Mouse (Mus musculus) brown adipose tissue, adult 24 weeks (tissue): ENCODE results near the gene 1500009C09Rik. TPM values are rescaled to one million over a fixed set of nuclear protein-coding genes. Genes with fewer than 3 reads are reported as not detected.

Experiments used
- H3K27ac ChIP-seq: fragments of 200-500 bp; replicated peaks from 2 replicates; pipeline ENCODE4 v1.5.1; 2012; ENCODE audit warnings: low read depth, mild to moderate bottlenecking, low read length
- H3K4me1 ChIP-seq: fragments of 200-500 bp; 2 replicates; pipeline ENCODE4 v1.6.1; 2012; ENCODE audit warnings: low read length, mixed read lengths; ENCODE audit not compliant: control insufficient read depth, insufficient read depth, insufficient read length
- H3K4me3 ChIP-seq: fragments of 200-500 bp; 2 replicates; pipeline ENCODE4 v1.5.1; 2012; ENCODE audit warnings: low read depth, mild to moderate bottlenecking, low read length, moderate library complexity; ENCODE audit not compliant: insufficient read depth
- polyA plus RNA-seq: library from polyadenylated mRNA; stranded (reverse); fragments of >200 nt; gene quantifications from 2 replicates; pipeline ENCODE4 v1.2.4, GENCODE M21; 2012; ENCODE audit not compliant: missing spikeins, insufficient read depth, insufficient read length

The 1500009C09Rik gene
- polyA plus RNA-seq, 1 experiment = not detected

DNA sequence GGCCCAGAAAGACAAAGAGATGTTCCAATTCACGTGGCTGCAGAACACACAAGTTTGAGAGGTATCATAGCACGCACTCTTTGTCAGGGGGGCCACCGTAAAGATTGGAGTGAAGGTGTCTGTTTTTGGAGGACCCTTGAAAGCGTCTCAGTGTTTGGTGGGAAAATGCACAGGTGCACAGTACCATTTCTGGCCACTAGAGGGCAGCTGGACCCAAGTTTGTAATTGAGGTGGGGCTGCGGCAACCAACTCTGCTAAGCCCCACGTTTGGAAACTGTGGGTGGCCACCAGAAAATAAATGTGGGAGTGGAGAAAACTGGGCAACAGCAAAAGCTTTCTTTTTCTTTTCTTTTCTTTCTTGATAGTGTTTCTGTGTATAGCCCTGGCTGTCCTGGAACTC is 14.2 kb downstream of the 1500009C09Rik start:
- Histone ChIP-seq H3K27ac (no peak overlapping the region), H3K4me3 (no peak overlapping the region), H3K4me1 (0 out of 2 replicates have a peak, but pooled peaks cover 3% of the 10 kb centered on the region)

DNA sequence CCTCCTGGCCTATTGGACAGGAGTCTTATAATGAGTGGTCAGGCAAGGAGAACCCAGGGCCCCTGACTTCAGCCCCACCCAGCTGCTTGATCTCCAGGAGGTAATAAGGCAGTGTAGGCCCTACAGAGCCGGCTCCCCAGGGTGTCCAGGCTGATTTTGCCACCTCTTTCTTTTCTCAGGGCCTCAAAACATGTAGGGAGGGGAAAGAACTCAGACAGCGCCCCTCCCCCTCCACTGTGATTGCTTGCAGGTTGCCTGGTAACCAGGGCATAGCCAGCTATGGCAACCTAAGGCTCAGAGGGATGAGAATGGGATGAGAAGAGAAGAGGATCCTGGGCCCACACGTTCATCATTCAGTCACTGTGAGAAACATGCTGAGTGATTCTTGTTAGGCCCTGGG is 16.0 kb downstream of the 1500009C09Rik start:
- 0 out of 2 replicates have a peak, but pooled peaks cover 3% of the 10 kb centered on the region for H3K4me1 ChIP-seq
- no peak overlapping the region for H3K4me3 ChIP-seq
- no peak overlapping the region for H3K27ac ChIP-seq

DNA sequence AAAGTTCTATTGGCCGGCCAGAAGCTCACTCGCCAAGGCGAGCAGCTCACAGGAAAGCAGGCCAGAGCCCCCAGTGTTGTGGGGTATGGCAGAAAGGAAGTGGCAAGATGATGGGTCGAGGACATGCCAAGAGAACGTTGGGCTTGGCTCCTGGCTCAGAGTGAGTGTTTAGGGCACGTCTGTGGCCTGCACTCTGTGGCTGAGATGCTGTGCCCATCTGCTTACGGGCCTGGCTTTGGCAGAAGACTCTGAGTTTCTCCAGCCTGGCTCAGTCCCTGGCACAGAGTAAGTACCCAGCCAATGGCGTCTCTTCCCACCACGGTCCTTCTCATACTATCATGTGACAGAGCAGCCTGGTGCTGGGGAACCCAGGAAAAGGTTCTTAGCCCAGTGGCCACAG is 16.6 kb downstream of the 1500009C09Rik start:
- Histone ChIP-seq H3K4me1 (0 out of 2 replicates have a peak, but pooled peaks cover 3% of the 10 kb centered on the region), H3K27ac (no peak overlapping the region), H3K4me3 (no peak overlapping the region)

DNA sequence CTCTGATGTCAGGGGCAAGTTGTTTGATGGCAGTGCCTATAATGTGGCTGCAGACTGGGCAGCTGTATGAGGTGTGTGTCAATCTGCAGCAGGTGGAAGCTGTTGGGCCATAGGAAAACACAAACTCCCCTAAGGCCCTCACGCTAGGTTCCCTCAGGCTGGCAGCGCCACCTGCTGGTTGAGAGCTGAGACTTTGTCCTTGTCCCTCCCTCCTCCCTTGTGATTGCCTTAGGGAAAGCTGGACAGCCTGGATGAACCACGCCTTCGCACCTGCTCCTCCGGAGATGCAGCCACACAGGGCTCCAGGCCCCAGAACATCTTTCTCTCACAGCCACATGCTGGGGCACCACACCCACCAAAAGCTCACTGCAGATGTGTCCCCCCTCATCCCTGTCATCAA is 19.0 kb downstream of the 1500009C09Rik start:
- no peaks in the 10 kb centered on the region for H3K4me1 ChIP-seq
- no peak overlapping the region for H3K27ac ChIP-seq
- no peak overlapping the region for H3K4me3 ChIP-seq

DNA sequence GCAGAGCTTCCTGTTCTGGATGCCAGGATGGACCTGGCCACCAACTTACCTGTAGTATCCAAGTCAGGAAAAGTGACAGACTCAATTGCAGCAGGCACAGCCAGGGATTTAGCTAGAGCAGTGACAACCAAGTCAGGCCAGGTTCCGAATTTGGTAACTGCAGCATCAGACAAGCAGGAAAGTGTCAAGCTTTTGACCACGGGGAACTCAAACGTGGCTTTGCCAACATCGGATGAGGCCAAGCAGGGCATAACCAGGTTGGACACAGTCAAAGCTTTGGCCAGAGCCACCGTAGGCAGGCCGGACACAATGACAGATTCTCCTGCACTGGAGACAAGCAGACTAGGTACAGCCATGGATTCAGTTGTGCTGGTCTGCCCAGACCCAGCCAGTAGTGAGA is 20.1 kb downstream of the 1500009C09Rik start:
- Histone ChIP-seq H3K27ac (no peak overlapping the region), H3K4me3 (no peak overlapping the region), H3K4me1 (no peaks in the 10 kb centered on the region)

DNA sequence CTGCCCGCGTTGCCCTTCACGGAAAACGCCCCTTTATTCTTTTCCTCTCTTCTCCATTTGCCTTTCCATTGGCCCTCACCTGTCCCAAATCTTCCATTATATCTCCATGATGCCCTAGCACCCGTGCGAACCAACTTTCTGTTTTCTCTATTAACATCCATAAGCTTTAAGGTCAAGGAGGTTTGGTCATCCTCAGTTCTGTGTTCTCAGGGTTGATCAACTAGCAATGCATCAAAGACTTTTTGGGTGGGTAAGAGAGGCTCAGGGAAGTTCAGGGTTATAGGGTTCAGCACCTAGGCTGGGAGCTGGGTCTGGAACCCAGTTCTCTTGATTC is 22.4 kb downstream of the 1500009C09Rik start, which contains the start of gene Sept3:
Gene Sept3, plus strand, starts transcription at position 301 of the 334 bp plus-strand sequence.
- Histone ChIP-seq H3K4me3 (peak within 1 kb of the TSS; percentile 54), H3K27ac (no peak within 1 kb of the TSS), H3K4me1 (no peaks in the 10 kb centered on the region)

DNA sequence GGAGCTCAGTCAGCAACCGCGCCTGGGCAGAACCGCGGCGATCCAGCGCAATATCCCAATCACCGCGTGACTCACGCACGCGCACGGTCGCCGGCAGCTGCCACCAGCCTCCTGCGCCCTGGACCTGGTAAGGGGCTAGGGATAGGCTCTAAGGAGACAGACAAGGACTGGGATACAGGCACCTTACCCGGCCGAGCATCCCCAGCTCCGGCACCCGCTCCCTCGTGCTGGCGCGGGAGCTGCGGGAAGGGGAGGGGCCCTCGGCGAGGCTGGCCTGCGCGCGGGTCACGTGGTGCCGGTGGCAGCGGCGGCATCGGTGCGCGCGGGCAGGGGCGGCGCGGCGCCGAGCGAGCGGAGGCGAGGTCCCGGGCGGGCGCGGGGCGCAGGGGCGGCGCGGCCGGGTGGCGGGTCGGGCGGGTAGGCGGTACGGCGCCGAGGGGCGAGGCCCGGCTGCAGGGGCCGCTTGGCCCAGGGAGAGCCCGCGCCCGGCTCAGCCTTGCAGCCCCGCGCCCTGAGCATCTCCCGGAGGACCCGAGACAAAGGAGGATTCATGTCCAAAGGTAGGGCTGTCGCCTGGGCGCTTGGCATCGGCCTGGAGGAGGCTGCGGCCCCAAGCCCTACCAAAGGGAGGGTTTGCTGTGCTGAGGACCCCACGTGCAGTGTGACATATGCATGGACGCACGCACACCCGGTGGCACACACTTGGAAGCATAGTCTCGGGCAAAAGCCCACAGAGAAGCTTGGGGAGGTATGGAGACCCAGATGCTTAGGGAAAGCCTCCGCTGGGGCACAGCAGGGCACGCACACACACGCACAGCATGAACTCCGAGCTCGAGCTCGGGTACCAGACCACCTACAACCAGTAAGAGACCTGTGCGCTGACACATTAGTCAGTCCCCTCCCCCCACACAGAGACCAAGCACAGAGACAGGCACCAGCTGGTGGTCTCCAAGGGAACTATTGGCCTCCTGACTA is 23.0 kb downstream of the 1500009C09Rik start:
- Histone ChIP-seq H3K4me3 (peak overlapping the region; percentile 54), H3K27ac (no peak overlapping the region), H3K4me1 (no peaks in the 10 kb centered on the region)

DNA sequence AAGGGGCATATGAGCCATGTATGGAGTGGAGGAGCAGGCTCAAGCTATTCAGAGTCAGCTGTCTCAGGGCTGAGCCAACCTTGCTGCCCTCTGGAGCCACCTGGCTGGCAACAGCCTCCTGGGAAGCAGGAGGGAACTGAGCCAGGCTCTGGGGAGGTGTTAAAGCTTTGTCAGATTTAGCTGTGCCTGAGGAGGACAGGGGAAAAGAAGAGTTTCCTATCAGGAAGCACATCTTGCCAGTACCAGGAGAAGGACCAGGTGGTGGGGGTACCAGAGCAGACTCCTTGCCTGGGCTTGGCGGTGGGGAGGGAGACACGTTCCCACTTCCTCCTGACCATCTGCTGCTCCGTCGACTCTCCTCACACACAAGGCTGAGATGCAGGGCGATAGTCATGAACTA is 25.4 kb downstream of the 1500009C09Rik start:
- no peaks in the 10 kb centered on the region for H3K4me1 ChIP-seq
- H3K27ac ChIP-seq = no peak overlapping the region
- no peak overlapping the region for H3K4me3 ChIP-seq

DNA sequence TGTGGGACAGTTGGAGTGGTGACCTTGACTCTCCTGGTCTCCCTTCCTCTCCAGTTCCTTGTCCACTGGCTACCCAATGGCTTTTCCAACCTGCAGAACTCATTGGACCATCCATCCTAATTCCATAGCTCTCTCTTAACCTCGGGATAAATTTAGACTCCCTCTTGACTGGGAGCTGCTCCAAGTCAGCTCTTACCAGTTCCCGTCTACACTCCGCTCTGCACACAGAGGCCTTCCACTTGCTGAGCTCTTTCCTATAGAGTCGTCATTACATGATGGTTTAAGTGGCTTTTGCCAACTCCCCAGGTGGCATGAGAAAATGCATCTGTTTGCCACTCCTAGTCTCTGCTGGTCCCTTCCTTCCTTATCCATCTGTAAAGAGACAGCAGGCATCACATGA is 28.4 kb downstream of the 1500009C09Rik start:
- Histone ChIP-seq H3K4me3 (no peak overlapping the region), H3K27ac (no peak overlapping the region)

DNA sequence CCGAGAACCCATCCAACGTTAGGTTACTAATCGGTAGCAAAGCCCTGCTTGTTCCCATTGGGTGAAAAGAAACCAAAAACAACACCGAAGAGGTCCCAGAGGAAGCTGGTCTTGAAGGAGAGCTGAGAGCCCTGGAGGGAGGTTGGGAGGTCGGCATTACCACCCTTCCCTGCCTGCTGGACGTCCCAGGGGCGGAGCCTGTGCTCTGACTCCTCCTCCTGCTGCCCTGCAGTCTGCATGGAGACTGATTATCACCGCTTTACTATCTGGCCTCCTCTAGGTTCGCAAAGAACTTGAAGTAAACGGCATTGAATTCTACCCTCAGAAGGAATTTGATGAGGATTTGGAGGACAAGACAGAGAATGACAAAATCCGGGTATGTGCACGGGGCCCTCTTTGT is 34.0 kb downstream of the 1500009C09Rik start:
- no peak overlapping the region for H3K27ac ChIP-seq
- no peak overlapping the region for H3K4me3 ChIP-seq
- no peaks in the 10 kb centered on the region for H3K4me1 ChIP-seq

More for the DNA sequence above, 28.4 kb downstream of the 1500009C09Rik start:
- H3K4me1 ChIP-seq = no peaks in the 10 kb centered on the region

DNA sequence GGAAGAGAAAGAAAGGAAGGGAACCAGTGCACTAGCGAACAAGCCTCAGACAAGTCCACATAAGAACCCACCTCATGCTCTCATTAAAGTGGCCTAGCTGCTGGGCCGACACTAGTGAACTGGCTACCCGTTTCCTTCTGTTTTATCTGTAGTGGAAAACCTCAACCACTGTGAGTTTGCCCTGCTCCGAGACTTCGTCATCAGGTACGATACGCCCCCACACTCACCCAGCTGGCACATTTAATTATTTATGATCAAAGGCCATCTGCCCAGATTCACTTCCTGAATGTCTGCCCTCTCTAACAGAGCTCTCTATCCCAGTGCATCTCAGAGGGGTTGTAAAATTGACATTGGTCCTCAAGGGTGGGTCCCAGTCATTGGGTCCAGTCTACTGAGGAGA is 38.1 kb downstream of the 1500009C09Rik start:
- Histone ChIP-seq H3K4me1 (no peaks in the 10 kb centered on the region), H3K4me3 (no peak overlapping the region), H3K27ac (no peak overlapping the region)

DNA sequence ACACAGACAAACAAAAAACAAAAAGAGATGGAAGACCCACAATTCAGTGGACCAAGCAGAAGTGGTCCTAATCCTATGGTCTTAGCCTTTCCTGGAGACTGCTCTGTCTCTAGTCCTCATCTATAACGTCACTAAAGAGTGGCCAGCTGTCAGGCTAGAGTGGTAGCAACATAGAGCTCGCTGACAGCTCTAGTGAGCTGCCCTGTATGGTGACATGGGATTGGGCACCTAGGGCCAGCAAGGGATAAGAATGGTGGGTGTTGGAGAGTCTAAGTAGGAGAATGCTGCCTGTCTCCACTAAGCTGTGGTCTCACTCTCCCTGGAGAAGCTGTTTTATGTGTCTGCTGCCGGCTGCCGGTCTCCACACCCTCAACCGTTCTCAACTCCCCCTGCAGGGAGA is 40.7 kb downstream of the 1500009C09Rik start:
- H3K27ac ChIP-seq = no peak overlapping the region
- no peak overlapping the region for H3K4me3 ChIP-seq
- H3K4me1 ChIP-seq = no peaks in the 10 kb centered on the region

DNA sequence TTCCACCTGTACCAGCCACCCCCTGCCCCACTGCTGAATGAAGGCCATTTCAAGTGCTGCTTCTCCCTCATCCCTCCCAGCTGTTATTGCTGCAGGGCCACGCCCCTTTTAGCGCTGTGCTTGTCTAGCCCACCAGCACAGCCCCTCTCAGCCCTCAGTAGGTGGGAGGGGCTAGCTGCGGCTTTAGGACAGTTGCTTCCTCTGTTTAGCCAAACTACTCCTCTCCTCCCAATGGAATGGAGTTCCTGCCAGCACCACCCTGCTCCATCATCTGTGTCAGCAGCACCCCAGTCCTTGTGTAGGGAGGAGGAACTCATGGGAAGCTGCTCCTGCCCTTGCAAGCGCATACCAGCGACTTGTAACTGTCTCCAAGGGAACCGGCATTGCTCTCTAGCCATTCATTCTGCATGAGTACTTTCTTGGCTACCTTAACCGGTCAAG is 41.1 kb downstream of the 1500009C09Rik start:
- Histone ChIP-seq H3K4me3 (no peak overlapping the region), H3K4me1 (no peaks in the 10 kb centered on the region)

DNA sequence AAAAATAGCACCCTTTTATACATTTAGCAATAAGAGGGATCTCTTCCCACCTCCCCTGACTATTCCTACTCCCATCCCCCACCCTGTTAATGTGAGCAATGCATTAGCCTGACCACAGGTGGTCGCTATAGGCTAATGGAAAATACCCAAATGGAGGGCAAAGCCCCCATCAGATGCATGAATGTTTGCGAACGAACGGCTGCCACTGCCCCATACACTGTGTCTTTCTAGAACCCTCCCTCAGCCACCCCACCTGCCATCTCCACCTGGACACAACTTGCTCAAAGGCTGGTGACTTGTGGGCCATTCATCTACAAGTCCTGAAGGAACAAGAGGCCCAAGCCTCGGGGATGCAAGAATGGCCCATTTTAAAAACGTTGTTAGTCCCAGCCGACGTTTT is 41.9 kb downstream of the 1500009C09Rik start:
- Histone ChIP-seq H3K27ac (no peak overlapping the region), H3K4me3 (no peak overlapping the region), H3K4me1 (no peaks in the 10 kb centered on the region)

More for the DNA sequence above, 41.1 kb downstream of the 1500009C09Rik start:
- H3K27ac ChIP-seq = no peak overlapping the region

DNA sequence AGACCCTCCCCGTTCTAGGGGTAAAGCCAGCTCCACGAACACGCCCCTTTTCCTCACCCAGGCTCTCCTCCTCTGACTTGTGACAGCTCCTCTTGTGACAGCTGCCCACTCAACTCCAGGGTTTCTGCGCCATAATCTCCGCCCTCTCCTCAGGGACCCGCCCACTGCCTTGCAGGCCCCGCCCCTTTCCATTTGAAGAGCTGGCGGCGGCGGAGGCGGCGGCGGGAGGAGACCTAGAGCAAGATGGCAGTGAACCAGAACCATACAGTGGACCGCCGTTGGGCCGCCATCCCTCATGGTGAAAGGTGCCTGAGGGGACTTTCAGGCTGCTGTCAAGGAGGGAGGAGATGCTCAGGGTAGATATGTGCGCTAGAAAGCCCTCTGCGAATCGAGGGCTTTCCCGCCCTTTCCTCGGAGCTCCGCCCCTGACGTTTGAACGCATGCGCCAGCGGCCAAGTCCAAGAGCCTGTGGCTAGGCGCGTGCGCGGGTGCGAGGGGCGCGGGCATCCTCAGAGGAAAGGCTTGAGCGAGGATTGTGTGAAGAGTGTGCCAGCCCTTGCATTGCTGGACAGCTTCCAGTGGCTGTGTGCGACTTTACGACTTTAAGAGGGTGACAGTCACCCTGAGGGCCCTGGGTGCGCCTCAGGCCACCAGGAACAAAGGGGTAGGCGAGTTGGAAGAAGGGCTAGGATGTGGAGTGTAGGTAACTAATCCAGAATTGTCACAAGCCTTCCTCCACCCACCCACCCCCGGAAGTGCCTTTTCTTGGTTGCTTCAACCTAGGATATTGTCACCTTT is 46.8 kb downstream of the 1500009C09Rik start, which contains the start of gene Wbp2nl:
Gene Wbp2nl, plus strand, starts transcription at position 191 of the 798 bp plus-strand sequence.
- H3K4me3 ChIP-seq = no peak within 1 kb of the TSS
- H3K4me1 ChIP-seq = no peaks in the 10 kb centered on the region
- no peak within 1 kb of the TSS for H3K27ac ChIP-seq
